Mouse (Mus musculus): ENCODE measurements around the gene Eif2s2. TPM values are rescaled to one million over a fixed set of nuclear protein-coding genes. Genes with fewer than 3 reads are reported as not detected.
"Not testable (repeated sequence)": the region's sequence is repeated elsewhere in the genome, so short reads cannot be mapped to it uniquely, and the experiment has no call there.

Eif2s2 gene
- total RNA-seq, 2 experiments from 2014 or later: 189 to 319 TPM

- ATAC-seq (replicated peaks; ENCODE audit: low FRiP score, low TSS enrichment, poor library complexity, severe bottlenecking): not testable (repeated sequence)
Measured at GRCm38 (mm10) chr2:154899004-154899403, 6.3 kb upstream of the Eif2s2 start.

GRCm38 (mm10) chr2:154893548-154893947 lies 813 bp upstream of the Eif2s2 start:
- ATAC-seq (replicated peaks; ENCODE audit: low FRiP score, low TSS enrichment, poor library complexity, severe bottlenecking): no peak

- ATAC-seq (replicated peaks; ENCODE audit: low FRiP score, low TSS enrichment, poor library complexity, severe bottlenecking): no peak
Measured at GRCm38 (mm10) chr2:154893045-154893385, 280 bp upstream of the Eif2s2 start.

GRCm38 (mm10) chr2:154891585-154891984 lies 1.1 kb downstream of the Eif2s2 start:
- no peak for ATAC-seq (replicated peaks; ENCODE audit: low FRiP score, low TSS enrichment, poor library complexity, severe bottlenecking)

GRCm38 (mm10) chr2:154876621-154877020 lies 16.1 kb downstream of the Eif2s2 start:
- ATAC-seq (replicated peaks; ENCODE audit: low FRiP score, low TSS enrichment, poor library complexity, severe bottlenecking): no peak

- no peak for ATAC-seq (replicated peaks; ENCODE audit: low FRiP score, low TSS enrichment, poor library complexity, severe bottlenecking)
Measured at GRCm38 (mm10) chr2:154869954-154870641, 22.6 kb downstream of the Eif2s2 start.

- ATAC-seq (replicated peaks; ENCODE audit: low FRiP score, low TSS enrichment, poor library complexity, severe bottlenecking): no peak
Measured at GRCm38 (mm10) chr2:154868106-154868505, 24.6 kb downstream of the Eif2s2 start.

GRCm38 (mm10) chr2:154865696-154866095 lies 27.0 kb downstream of the Eif2s2 start:
- ATAC-seq (replicated peaks; ENCODE audit: low FRiP score, low TSS enrichment, poor library complexity, severe bottlenecking): no peak

- no peak for ATAC-seq (replicated peaks; ENCODE audit: low FRiP score, low TSS enrichment, poor library complexity, severe bottlenecking)
Measured at GRCm38 (mm10) chr2:154863672-154864071, 29.1 kb downstream of the Eif2s2 start.

GRCm38 (mm10) chr2:154855383-154855782 lies 37.4 kb downstream of the Eif2s2 start:
- no peak for ATAC-seq (replicated peaks; ENCODE audit: low FRiP score, low TSS enrichment, poor library complexity, severe bottlenecking)

- ATAC-seq (replicated peaks; ENCODE audit: low FRiP score, low TSS enrichment, poor library complexity, severe bottlenecking): no peak
Measured at GRCm38 (mm10) chr2:154848086-154848485, 44.6 kb downstream of the Eif2s2 start.

- ATAC-seq (replicated peaks; ENCODE audit: low FRiP score, low TSS enrichment, poor library complexity, severe bottlenecking): no peak
Measured at GRCm38 (mm10) chr2:154836537-154836936, 56.2 kb downstream of the Eif2s2 start.

- ATAC-seq (replicated peaks; ENCODE audit: low FRiP score, low TSS enrichment, poor library complexity, severe bottlenecking): no peak
Measured at GRCm38 (mm10) chr2:154834149-154834865, 58.4 kb downstream of the Eif2s2 start.

GRCm38 (mm10) chr2:154832471-154832870 lies 60.3 kb downstream of the Eif2s2 start:
- ATAC-seq (replicated peaks; ENCODE audit: low FRiP score, low TSS enrichment, poor library complexity, severe bottlenecking): peak; percentile 49; the same call in 1 of the 2 replicates

- ATAC-seq (replicated peaks; ENCODE audit: low FRiP score, low TSS enrichment, poor library complexity, severe bottlenecking): no peak
Measured at GRCm38 (mm10) chr2:154827521-154827920, 65.2 kb downstream of the Eif2s2 start.

GRCm38 (mm10) chr2:154826054-154826538 lies 66.6 kb downstream of the Eif2s2 start:
- ATAC-seq (replicated peaks; ENCODE audit: low FRiP score, low TSS enrichment, poor library complexity, severe bottlenecking): no peak

Other genes starting within 250 kb of the Eif2s2 start
- gene Chmp4b, start 241.2 kb downstream of the Eif2s2 start, total RNA-seq (2014; fragmentation: Nextera tagmentation): 79.5 and 118 TPM in 2 replicates
- 95.1 and 99.0 TPM in 2 replicates for gene Chmp4b, start 241.2 kb downstream of the Eif2s2 start, total RNA-seq (2017)
- gene Gm14214, start 122.9 kb downstream of the Eif2s2 start, total RNA-seq (2014; fragmentation: Nextera tagmentation): not detected in 2 replicates
- gene Gm14214, start 122.9 kb downstream of the Eif2s2 start, total RNA-seq (2017): not detected in 2 replicates
- 153 and 167 TPM in 2 replicates for gene Raly, start 101.8 kb downstream of the Eif2s2 start, total RNA-seq (2014; fragmentation: Nextera tagmentation)
- gene Raly, start 101.8 kb downstream of the Eif2s2 start, total RNA-seq (2017): 152 and 190 TPM in 2 replicates
- gene a, start 101.5 kb downstream of the Eif2s2 start, total RNA-seq (2014; fragmentation: Nextera tagmentation): not detected in 2 replicates
- gene a, start 101.5 kb downstream of the Eif2s2 start, total RNA-seq (2017): not detected in 2 replicates
- not detected in 2 replicates for gene Gm14226, start 125.3 kb upstream of the Eif2s2 start, total RNA-seq (2014; fragmentation: Nextera tagmentation)
- not detected in 2 replicates for gene Gm14226, start 125.3 kb upstream of the Eif2s2 start, total RNA-seq (2017)
- gene Ahcy, start 181.6 kb upstream of the Eif2s2 start, total RNA-seq (2014; fragmentation: Nextera tagmentation): 190 and 191 TPM in 2 replicates
- 97.0 and 141 TPM in 2 replicates for gene Ahcy, start 181.6 kb upstream of the Eif2s2 start, total RNA-seq (2017)
- 30.4 and 39.4 TPM in 2 replicates for gene Itch, start 240.6 kb upstream of the Eif2s2 start, total RNA-seq (2014; fragmentation: Nextera tagmentation)
- 41.1 and 47.2 TPM in 2 replicates for gene Itch, start 240.6 kb upstream of the Eif2s2 start, total RNA-seq (2017)

Measured in megakaryocyte-erythroid progenitor cell, adult 5-6 weeks (primary cell).